Mouse (Mus musculus) thymus, adult 2 months (tissue): ENCODE data around the gene Rfx1.

Experiments
- CTCF ChIP-seq: fragments of 200-500 bp; IDR thresholded peaks from 2 replicates; pipeline ENCODE4 v1.5.1; 2012; ENCODE audit warnings: mild to moderate bottlenecking, control low read depth, low read length, moderate library complexity, borderline replicate concordance; ENCODE audit not compliant: control insufficient read depth, poor library complexity, insufficient read depth; ENCODE audit errors: extremely low read depth
- POLR2A ChIP-seq: fragments of 200-500 bp; IDR thresholded peaks from 2 replicates; pipeline ENCODE4 v1.6.1; 2012; ENCODE audit warnings: mild to moderate bottlenecking, low read length, control low read depth, moderate library complexity; ENCODE audit not compliant: control insufficient read depth, poor library complexity, insufficient read depth; ENCODE audit errors: extremely low read depth

- TF ChIP-seq POLR2A (no peak), CTCF (no peak)
Observed at GRCm38 (mm10) chr8:84038015-84038414, 28.6 kb upstream of the Rfx1 start.
